Mouse (Mus musculus): ENCODE measurements at regions not wholly inside any gene's neighbourhood (a gene's known extent, or its start where the extent isn't known, plus 50 kb on each side); places are given as distances from the start of the nearest gene placed in this dataset.
A peak's percentile ranks its signal among the peaks of the same experiment; 100 is the strongest.

- no peaks in the 10 kb centered on the region for H3K27me3 ChIP-seq (ENCODE audit: control insufficient read depth, insufficient read depth, low read length)
- TF ChIP-seq CTCF (IDR thresholded peaks at IDR 0.05; ENCODE audit: control insufficient read depth, insufficient read depth, insufficient replicate concordance, low read depth, low read length), result no peak
- TF ChIP-seq POLR2A (IDR thresholded peaks at IDR 0.05; ENCODE audit: control insufficient read depth, low read depth, low read length), result no peak
- no peaks in the 10 kb centered on the region for H3K36me3 ChIP-seq (ENCODE audit: control insufficient read depth, insufficient read depth, low read length)
- H3K4me1 ChIP-seq (ENCODE audit: control insufficient read depth, insufficient read depth, low read length), result no peaks in the 10 kb centered on the region
- no peak overlapping the region for H3K4me3 ChIP-seq (ENCODE audit: control insufficient read depth, low read depth, low read length)
- H3K27ac ChIP-seq (ENCODE audit: control insufficient read depth, insufficient read depth, low read depth, low read length), result no peak overlapping the region
These were observed 229.5 kb downstream of the Suds3 start for GRCm38 (mm10) chr5:116886181-116887136.

GRCm38 (mm10) chr5:116879761-116880160 is 236.2 kb downstream of the Suds3 start:
- H3K36me3 ChIP-seq (ENCODE audit: control insufficient read depth, insufficient read depth, low read length), result no peaks in the 10 kb centered on the region
- no peak overlapping the region for H3K27ac ChIP-seq (ENCODE audit: control insufficient read depth, insufficient read depth, low read depth, low read length)
- TF ChIP-seq CTCF (IDR thresholded peaks at IDR 0.05; ENCODE audit: control insufficient read depth, insufficient read depth, insufficient replicate concordance, low read depth, low read length) (no peak), POLR2A (IDR thresholded peaks at IDR 0.05; ENCODE audit: control insufficient read depth, low read depth, low read length) (no peak)
- no peaks in the 10 kb centered on the region for H3K4me1 ChIP-seq (ENCODE audit: control insufficient read depth, insufficient read depth, low read length)
- peak overlapping the region; percentile 78 for H3K4me3 ChIP-seq (ENCODE audit: control insufficient read depth, low read depth, low read length)
- no peaks in the 10 kb centered on the region for H3K27me3 ChIP-seq (ENCODE audit: control insufficient read depth, insufficient read depth, low read length)

- Histone ChIP-seq H3K4me3 (ENCODE audit: control insufficient read depth, low read depth, low read length) (no peak overlapping the region), H3K4me1 (ENCODE audit: control insufficient read depth, insufficient read depth, low read length) (no peaks in the 10 kb centered on the region), H3K36me3 (ENCODE audit: control insufficient read depth, insufficient read depth, low read length) (no peaks in the 10 kb centered on the region), H3K27ac (ENCODE audit: control insufficient read depth, insufficient read depth, low read depth, low read length) (no peak overlapping the region), H3K27me3 (ENCODE audit: control insufficient read depth, insufficient read depth, low read length) (no peaks in the 10 kb centered on the region)
- TF ChIP-seq POLR2A (IDR thresholded peaks at IDR 0.05; ENCODE audit: control insufficient read depth, low read depth, low read length), result no peak
- TF ChIP-seq CTCF (IDR thresholded peaks at IDR 0.05; ENCODE audit: control insufficient read depth, insufficient read depth, insufficient replicate concordance, low read depth, low read length), result no peak
These were observed 241.0 kb downstream of the Suds3 start for GRCm38 (mm10) chr5:116874941-116875340.

GRCm38 (mm10) chr5:116868115-116868514 is 247.8 kb downstream of the Suds3 start:
- Histone ChIP-seq H3K27me3 (ENCODE audit: control insufficient read depth, insufficient read depth, low read length) (no peaks in the 10 kb centered on the region), H3K4me3 (ENCODE audit: control insufficient read depth, low read depth, low read length) (no peak overlapping the region), H3K4me1 (ENCODE audit: control insufficient read depth, insufficient read depth, low read length) (no peaks in the 10 kb centered on the region), H3K36me3 (ENCODE audit: control insufficient read depth, insufficient read depth, low read length) (no peaks in the 10 kb centered on the region), H3K27ac (ENCODE audit: control insufficient read depth, insufficient read depth, low read depth, low read length) (no peak overlapping the region)
- TF ChIP-seq CTCF (IDR thresholded peaks at IDR 0.05; ENCODE audit: control insufficient read depth, insufficient read depth, insufficient replicate concordance, low read depth, low read length) (no peak), POLR2A (IDR thresholded peaks at IDR 0.05; ENCODE audit: control insufficient read depth, low read depth, low read length) (no peak)

- H3K4me3 ChIP-seq (ENCODE audit: control insufficient read depth, low read depth, low read length), result no peak overlapping the region
- no peaks in the 10 kb centered on the region for H3K4me1 ChIP-seq (ENCODE audit: control insufficient read depth, insufficient read depth, low read length)
- TF ChIP-seq CTCF (IDR thresholded peaks at IDR 0.05; ENCODE audit: control insufficient read depth, insufficient read depth, insufficient replicate concordance, low read depth, low read length) (peak; percentile 66; the same call in 1 of the 2 replicates), POLR2A (IDR thresholded peaks at IDR 0.05; ENCODE audit: control insufficient read depth, low read depth, low read length) (no peak)
- H3K27ac ChIP-seq (ENCODE audit: control insufficient read depth, insufficient read depth, low read depth, low read length), result no peak overlapping the region
- no peaks in the 10 kb centered on the region for H3K36me3 ChIP-seq (ENCODE audit: control insufficient read depth, insufficient read depth, low read length)
- H3K27me3 ChIP-seq (ENCODE audit: control insufficient read depth, insufficient read depth, low read length), result no peaks in the 10 kb centered on the region
These were observed 251.6 kb downstream of the Suds3 start for GRCm38 (mm10) chr5:116864275-116864674.

GRCm38 (mm10) chr5:116852691-116853090 is 261.1 kb upstream of the Srrm4 start:
- Histone ChIP-seq H3K4me1 (ENCODE audit: control insufficient read depth, insufficient read depth, low read length) (no peaks in the 10 kb centered on the region), H3K4me3 (ENCODE audit: control insufficient read depth, low read depth, low read length) (no peak overlapping the region), H3K27me3 (ENCODE audit: control insufficient read depth, insufficient read depth, low read length) (no peaks in the 10 kb centered on the region), H3K27ac (ENCODE audit: control insufficient read depth, insufficient read depth, low read depth, low read length) (no peak overlapping the region), H3K36me3 (ENCODE audit: control insufficient read depth, insufficient read depth, low read length) (no peaks in the 10 kb centered on the region)
- TF ChIP-seq CTCF (IDR thresholded peaks at IDR 0.05; ENCODE audit: control insufficient read depth, insufficient read depth, insufficient replicate concordance, low read depth, low read length) (no peak), POLR2A (IDR thresholded peaks at IDR 0.05; ENCODE audit: control insufficient read depth, low read depth, low read length) (no peak)

GRCm38 (mm10) chr5:116831874-116832273 is 240.3 kb upstream of the Srrm4 start:
- TF ChIP-seq CTCF (IDR thresholded peaks at IDR 0.05; ENCODE audit: control insufficient read depth, insufficient read depth, insufficient replicate concordance, low read depth, low read length) (peak; percentile 41; the same call in 1 of the 2 replicates), POLR2A (IDR thresholded peaks at IDR 0.05; ENCODE audit: control insufficient read depth, low read depth, low read length) (no peak)
- no peak overlapping the region for H3K27ac ChIP-seq (ENCODE audit: control insufficient read depth, insufficient read depth, low read depth, low read length)
- no peak overlapping the region for H3K4me3 ChIP-seq (ENCODE audit: control insufficient read depth, low read depth, low read length)
- no peaks in the 10 kb centered on the region for H3K36me3 ChIP-seq (ENCODE audit: control insufficient read depth, insufficient read depth, low read length)
- H3K27me3 ChIP-seq (ENCODE audit: control insufficient read depth, insufficient read depth, low read length), result no peaks in the 10 kb centered on the region
- no peaks in the 10 kb centered on the region for H3K4me1 ChIP-seq (ENCODE audit: control insufficient read depth, insufficient read depth, low read length)

Data from testis, adult 2 months (tissue).